ENCODE assay signal across 9 mouse cellular contexts in genomic region chr16:92302506-92302905, GRCm38 (mm10). TPM values are rescaled to one million over a fixed set of nuclear protein-coding genes. Genes with fewer than 3 reads are reported as not detected.
DNase-seq lines count a peak whose midpoint lies in the region; ATAC-seq lines count a peak whose summit lies in the region.
"Had no signal": no experiment of that assay in that cellular context is flagged by ENCODE, and none has a peak within 500 bp of the region (broad histone marks: within the 10 kb centered on the region; RNA-seq: fewer than 3 reads in every experiment).

No protein-coding gene starts in this region.

- ATAC-seq in heart, embryonic 15.5 days (replicated peaks; ENCODE audit: insufficient number of reproducible peaks, insufficient read depth, low FRiP score, low read depth) = no peak
- no peak for ATAC-seq in midbrain, embryonic 12.5 days (ENCODE audit: low FRiP score, low read depth)
- ATAC-seq: Patski had no signal

- H3K9ac ChIP-seq in heart, embryonic 15.5 days = no peak overlapping the region
- peak overlapping the region; percentile 80; the same call in 1 of the 2 replicates for H3K9ac ChIP-seq in midbrain, embryonic 12.5 days (replicated peaks)

- WGBS in heart, embryonic 15.5 days = 31% methylated on average over 5 of the region's 5 CpGs
- WGBS in hindbrain, embryonic 10.5 days = 69% methylated on average over 5 of the region's 5 CpGs
- WGBS in midbrain, embryonic 12.5 days = 70% methylated on average over 5 of the region's 5 CpGs

- peaks cover 21% of the 10 kb centered on the region for H3K4me1 ChIP-seq in heart, embryonic 15.5 days (replicated peaks)
- peaks cover 26% of the 10 kb centered on the region for H3K4me1 ChIP-seq in hindbrain, embryonic 10.5 days (replicated peaks)
- H3K4me1 ChIP-seq in midbrain, embryonic 12.5 days = peaks cover 18% of the 10 kb centered on the region

- peak overlapping the region; percentile 73 for H3K4me3 ChIP-seq in heart, embryonic 15.5 days
- peak overlapping the region; percentile 79; the same call in 1 of the 2 replicates for H3K4me3 ChIP-seq in hindbrain, embryonic 10.5 days
- H3K4me3 ChIP-seq in midbrain, embryonic 12.5 days = peak overlapping the region; percentile 72; the same call in 1 of the 2 replicates

- peak overlapping the region; percentile 81 for H3K27ac ChIP-seq in heart, embryonic 15.5 days
- H3K27ac ChIP-seq in hindbrain, embryonic 10.5 days = 0 out of 2 replicates have a peak overlapping the region, but pooled peaks have one; percentile 91
- H3K27ac ChIP-seq in midbrain, embryonic 12.5 days (replicated peaks) = no peak overlapping the region; the same call in 1 of the 2 replicates

- no peaks in the 10 kb centered on the region for H3K9me3 ChIP-seq in heart, embryonic 15.5 days (replicated peaks)
- no peaks in the 10 kb centered on the region for H3K9me3 ChIP-seq in hindbrain, embryonic 10.5 days
- H3K9me3 ChIP-seq in midbrain, embryonic 12.5 days = no peaks in the 10 kb centered on the region

- no peaks in the 10 kb centered on the region for H3K27me3 ChIP-seq in heart, embryonic 15.5 days
- H3K27me3 ChIP-seq in hindbrain, embryonic 10.5 days (ENCODE audit: insufficient read depth, poor library complexity, severe bottlenecking) = no peaks in the 10 kb centered on the region
- H3K27me3 ChIP-seq in midbrain, embryonic 12.5 days = no peaks in the 10 kb centered on the region
- H3K27me3 ChIP-seq: Patski had no signal

- intact Hi-C loops in heart, postnatal 25 days (cut with DNase I) = loop anchor here (10.0 kb wide), 1 partner anchor 608 kb away; no protein-coding TSS in a partner anchor
- intact Hi-C loops in left cerebral cortex, postnatal 25 days (cut with DNase I) = loop anchor here (10.0 kb wide), 1 partner anchor 578 kb away; the partner anchor contains the start of genes Cryzl1 and Itsn1
- intact Hi-C loops in left cerebral cortex, postnatal 10 days (cut with DNase I) = no loop called here

- peak overlapping the region; percentile 76 for H3K4me2 ChIP-seq in heart, embryonic 15.5 days
- H3K4me2 ChIP-seq in midbrain, embryonic 12.5 days (replicated peaks) = peak overlapping the region; percentile 70

- DNase-seq in heart, postnatal 25 days (ENCODE audit: low spot score) = no peak
- peak; percentile 29 for DNase-seq in ZHBTc4 (ENCODE audit: low read depth, low spot score)
- no peak for DNase-seq in hindbrain, embryonic 10.5 days (ENCODE audit: low spot score)
- DNase-seq in T-cell, adult 2 months (ENCODE audit: low spot score) = no peak
- DNase-seq in left cerebral cortex, postnatal 25 days (ENCODE audit: low spot score in 2 of 2) = no peak
- DNase-seq in left cerebral cortex, postnatal 10 days (ENCODE audit: extremely low spot score in 1 of 2, low spot score in 2 of 2) = no peak

- peaks cover 13% of the 10 kb centered on the region; the same call in 1 of the 2 replicates for H3K36me3 ChIP-seq in heart, embryonic 15.5 days
- H3K36me3 ChIP-seq in hindbrain, embryonic 10.5 days = peaks cover 22% of the 10 kb centered on the region
- peaks cover 24% of the 10 kb centered on the region for H3K36me3 ChIP-seq in midbrain, embryonic 12.5 days

RNA-seq across cellular contexts. Expression of gene Smim11, which starts 1.4 kb away (rescaled TPM):
- 100 and 145 TPM in 2 replicates for polyA plus RNA-seq in heart, embryonic 15.5 days (2015; fragmentation: Nextera tagmentation; extraction: Ambion mirVana)
- total RNA-seq in heart, postnatal 25 days (2021) = 10 to 100 TPM; 75.9 to 77.2 TPM
- polyA plus RNA-seq in hindbrain, embryonic 10.5 days (2016; fragmentation: Nextera tagmentation; extraction: Ambion mirVana) = 131 and 136 TPM in 2 replicates
- polyA plus RNA-seq in midbrain, embryonic 12.5 days (2016; fragmentation: Nextera tagmentation; extraction: Ambion mirVana) = 126 and 127 TPM in 2 replicates
- 10 to 100 TPM; 17.8 to 20.7 TPM for total RNA-seq in left cerebral cortex, postnatal 25 days (2021)
- total RNA-seq in left cerebral cortex, postnatal 10 days (2021) = 10 to 100 TPM; 13.3 to 13.6 TPM

RNA-seq across cellular contexts. Expression of gene Kcne2, which starts 10.3 kb away (rescaled TPM):
- 0.66 and 1.0 TPM in 2 replicates for polyA plus RNA-seq in heart, embryonic 15.5 days (2015; fragmentation: Nextera tagmentation; extraction: Ambion mirVana)
- total RNA-seq in heart, postnatal 25 days (2021) = not detected
- 1.4 and 13.1 TPM in 2 replicates for polyA plus RNA-seq in hindbrain, embryonic 10.5 days (2016; fragmentation: Nextera tagmentation; extraction: Ambion mirVana)
- 0.38 and 2.7 TPM in 2 replicates for polyA plus RNA-seq in midbrain, embryonic 12.5 days (2016; fragmentation: Nextera tagmentation; extraction: Ambion mirVana)
- total RNA-seq in left cerebral cortex, postnatal 25 days (2021) = 1 to 10 TPM in 1 of 2 experiments, under 1 TPM in 1; 0.69 to 1.7 TPM
- total RNA-seq in left cerebral cortex, postnatal 10 days (2021) = under 1 TPM; 0.21 to 0.34 TPM
- polyA plus RNA-seq: Patski had no signal

RNA-seq across cellular contexts. Expression of gene Fam243, which starts 18.7 kb away (rescaled TPM):
- not detected in 2 replicates for polyA plus RNA-seq in heart, embryonic 15.5 days (2015; fragmentation: Nextera tagmentation; extraction: Ambion mirVana)
- 1 to 10 TPM in 1 of 2 experiments, under 1 TPM in 1; 0.75 to 1.4 TPM for total RNA-seq in heart, postnatal 25 days (2021)
- not detected in 2 replicates for polyA plus RNA-seq in hindbrain, embryonic 10.5 days (2016; fragmentation: Nextera tagmentation; extraction: Ambion mirVana)
- polyA plus RNA-seq in midbrain, embryonic 12.5 days (2016; fragmentation: Nextera tagmentation; extraction: Ambion mirVana) = not detected in 2 replicates
- not detected for total RNA-seq in left cerebral cortex, postnatal 25 days (2021)
- total RNA-seq in left cerebral cortex, postnatal 10 days (2021) = not detected

RNA-seq across cellular contexts. Expression of gene Kcne1, which starts 56.8 kb away (rescaled TPM):
- polyA plus RNA-seq in heart, embryonic 15.5 days (2015; fragmentation: Nextera tagmentation; extraction: Ambion mirVana) = 120 and 162 TPM in 2 replicates
- 10 to 100 TPM; 39.8 to 40.1 TPM for total RNA-seq in heart, postnatal 25 days (2021)
- polyA plus RNA-seq in hindbrain, embryonic 10.5 days (2016; fragmentation: Nextera tagmentation; extraction: Ambion mirVana) = 1.0 and 1.3 TPM in 2 replicates
- polyA plus RNA-seq in midbrain, embryonic 12.5 days (2016; fragmentation: Nextera tagmentation; extraction: Ambion mirVana) = not detected in 2 replicates
- not detected for total RNA-seq in left cerebral cortex, postnatal 25 days (2021)
- total RNA-seq in left cerebral cortex, postnatal 10 days (2021) = not detected
- polyA plus RNA-seq: Patski had no signal
